Mouse (Mus musculus) CD4-positive helper T cell, adult 2 months (primary cell): Measurements from ENCODE around the gene Rrp15.
A peak's percentile ranks its signal among the peaks of the same experiment; 100 is the strongest.

Experiments
- DNase-seq: peaks from one replicate; pipeline ENCODE4 v3.0.0-alpha.2; 2012; ENCODE audit warnings: low read depth, missing footprints, low spot score

The Rrp15 gene

DNA sequence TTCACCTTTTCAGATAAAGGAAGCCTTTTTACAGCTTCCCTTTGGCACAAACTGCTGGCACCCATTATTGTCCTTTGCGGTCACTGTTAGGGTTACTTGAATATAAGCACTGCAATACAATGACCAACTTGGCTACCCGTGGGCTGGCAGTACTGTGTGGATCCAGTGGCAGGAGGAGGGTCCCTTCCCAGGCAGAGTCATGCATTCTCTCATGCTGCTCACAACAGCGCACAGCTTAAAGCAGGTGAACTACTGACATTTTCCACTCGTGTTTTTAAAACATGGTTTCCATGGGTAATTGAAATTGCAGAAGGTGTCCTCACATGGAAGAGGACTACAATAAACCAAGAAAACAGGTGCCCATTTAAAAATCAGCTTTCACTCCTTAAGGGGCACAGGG is 34.9 kb downstream of the Rrp15 start:
- DNase-seq: no peak

DNA sequence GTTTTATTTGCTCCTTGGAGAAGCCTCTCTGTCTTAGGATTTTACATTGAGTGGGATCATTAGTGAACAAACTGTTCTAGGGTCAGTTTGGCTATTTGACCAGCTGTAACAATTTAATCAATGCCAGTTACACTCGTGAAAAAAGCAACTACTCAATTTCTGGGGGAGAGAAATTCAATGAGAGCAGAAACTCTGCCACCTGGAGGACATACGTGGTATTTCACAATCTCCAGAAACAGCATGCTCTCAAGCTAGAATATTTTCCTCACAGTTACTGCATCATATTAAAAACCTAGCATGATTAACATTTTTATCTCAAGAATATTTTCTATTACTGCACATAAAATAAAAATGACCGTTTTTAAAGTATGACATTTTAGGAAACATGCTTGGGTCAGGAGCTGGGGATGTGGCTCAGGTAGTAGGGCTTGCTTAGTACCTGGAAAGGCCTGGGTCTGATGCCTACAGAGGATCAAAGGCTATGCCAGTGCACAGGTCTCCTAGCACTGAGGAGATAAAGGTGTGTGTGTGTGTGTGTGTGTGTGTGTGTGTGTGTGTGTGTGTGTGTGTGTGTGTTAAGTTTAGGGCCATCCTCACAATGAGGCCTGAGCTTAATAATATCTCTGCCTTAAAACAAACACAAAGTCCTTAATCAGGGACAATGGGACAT is 36.2 kb downstream of the Rrp15 start:
- no peak for DNase-seq

DNA sequence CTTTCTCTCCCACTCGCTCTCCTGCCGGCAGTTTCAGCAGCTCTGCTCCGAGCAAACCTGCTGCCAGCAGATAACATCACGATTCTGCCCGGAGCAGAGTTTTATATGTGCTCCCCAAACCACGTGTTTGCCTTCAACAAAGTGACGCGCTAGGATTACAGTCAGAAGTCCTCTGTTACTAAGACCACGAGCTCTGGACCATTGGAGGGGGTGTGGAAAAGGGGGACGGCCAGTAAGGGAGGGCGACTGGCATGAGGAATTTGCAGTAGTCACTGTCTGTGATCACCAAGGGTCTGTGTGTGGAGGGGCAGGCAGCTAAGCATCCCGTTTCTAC is 43.3 kb downstream of the Rrp15 start, which contains the start of gene Tgfb2:
Gene Tgfb2 (minus strand): TSS at position 75 of the 334 bp plus-strand sequence.
- DNase-seq: no peak

DNA sequence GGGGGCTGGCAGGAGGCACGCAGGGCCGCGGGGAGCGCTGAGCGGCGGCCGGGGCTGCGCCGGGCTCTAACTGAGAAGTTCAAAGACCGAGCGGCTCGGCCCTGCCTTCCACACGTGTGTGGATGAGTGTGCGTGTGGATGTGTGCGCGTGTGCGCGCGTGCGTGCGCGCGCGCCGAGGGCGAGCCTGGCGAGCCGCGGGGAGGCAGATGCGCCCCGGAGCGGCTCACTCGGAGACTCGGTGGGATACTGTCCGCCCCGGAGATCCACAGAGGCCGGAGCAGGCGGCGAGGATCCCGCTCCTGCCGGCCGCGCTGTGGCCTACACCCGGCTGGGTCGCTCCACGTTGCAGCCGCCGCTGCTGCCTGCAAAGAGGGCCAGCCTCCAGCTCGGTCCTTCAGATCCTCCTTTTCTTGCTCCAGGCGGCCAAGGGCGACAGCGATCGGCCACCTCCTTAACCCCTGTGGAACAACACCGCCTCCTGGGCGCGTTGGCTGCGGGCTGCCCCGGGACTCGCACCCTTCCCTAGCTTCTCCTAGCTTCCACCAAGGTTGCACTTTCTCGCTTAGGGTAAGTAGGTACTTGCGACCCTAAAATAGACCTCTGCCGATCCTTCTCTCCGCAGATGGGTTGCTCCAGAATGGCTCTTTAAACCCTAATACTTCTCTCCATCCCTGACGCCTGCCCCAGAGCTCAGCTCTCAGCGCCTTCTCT is 43.8 kb downstream of the Rrp15 start:
- DNase-seq: no peak

DNA sequence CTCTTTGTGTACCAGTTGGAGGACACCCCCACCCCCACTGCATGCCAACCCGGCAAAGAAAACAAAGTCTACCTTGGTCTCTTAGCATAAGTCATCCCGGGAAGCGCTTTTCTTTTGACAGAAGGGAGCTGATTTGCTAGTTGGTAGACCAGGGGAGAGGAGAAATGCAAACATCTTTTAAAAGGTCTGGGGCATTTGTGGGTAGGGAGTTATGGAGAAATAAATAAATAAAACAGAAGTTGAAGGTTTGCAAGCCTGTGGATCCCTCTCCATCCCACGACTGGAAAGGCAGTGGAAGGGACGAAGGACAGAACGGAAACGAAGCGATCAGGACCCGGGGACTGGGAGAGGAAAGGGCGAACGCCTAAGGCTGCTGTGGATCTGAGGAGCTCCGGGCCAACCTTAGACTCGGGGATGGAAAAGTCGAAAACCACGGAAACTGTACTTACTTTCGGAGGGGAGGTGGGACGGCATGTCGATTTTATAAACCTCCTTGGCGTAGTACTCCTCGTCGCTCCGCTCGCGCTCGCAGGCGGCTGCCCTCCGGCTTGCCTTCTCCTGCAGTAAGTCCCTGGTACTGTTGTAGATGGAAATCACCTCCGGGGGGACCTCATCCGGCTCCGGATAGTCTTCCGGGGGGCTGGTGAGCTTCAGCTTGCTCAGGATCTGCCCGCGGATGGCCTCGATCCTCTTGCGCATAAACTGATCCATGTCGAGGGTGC is 45.0 kb downstream of the Rrp15 start:
- DNase-seq: no peak

DNA sequence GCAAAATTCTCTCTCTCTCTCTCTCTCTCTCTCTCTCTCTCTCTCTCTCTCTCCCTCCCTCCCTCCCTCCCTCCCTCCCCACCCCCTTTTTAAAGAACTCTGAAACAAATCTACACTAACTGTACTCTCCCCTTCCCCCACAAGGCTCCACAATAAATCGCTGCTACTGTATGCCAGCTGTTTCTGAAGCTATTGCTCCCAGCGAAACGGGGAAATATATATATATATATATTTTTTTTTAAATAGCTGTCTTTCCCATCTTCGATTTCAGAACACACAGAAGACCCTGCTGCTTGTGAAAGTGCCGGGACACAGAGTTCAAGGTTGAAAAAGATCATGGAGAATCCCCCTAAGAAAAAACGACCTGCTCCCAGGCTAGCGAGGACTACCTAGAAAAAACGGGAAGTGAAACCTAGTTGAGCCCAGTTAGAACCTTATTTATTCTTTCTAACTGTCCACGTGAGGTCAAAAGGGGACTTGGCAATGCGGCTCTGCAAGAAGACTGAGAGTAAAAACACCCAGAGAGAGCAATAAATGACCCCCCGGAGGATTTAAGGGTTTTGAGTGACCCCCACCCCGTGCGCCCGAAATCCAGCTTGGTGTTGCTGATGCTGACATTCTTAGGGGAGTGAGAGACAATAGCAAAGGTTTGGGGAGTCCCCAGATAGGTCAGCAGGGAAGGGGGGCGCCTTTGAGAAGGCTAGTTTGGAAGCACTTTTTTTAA is 45.7 kb downstream of the Rrp15 start:
- DNase-seq: no peak

DNA sequence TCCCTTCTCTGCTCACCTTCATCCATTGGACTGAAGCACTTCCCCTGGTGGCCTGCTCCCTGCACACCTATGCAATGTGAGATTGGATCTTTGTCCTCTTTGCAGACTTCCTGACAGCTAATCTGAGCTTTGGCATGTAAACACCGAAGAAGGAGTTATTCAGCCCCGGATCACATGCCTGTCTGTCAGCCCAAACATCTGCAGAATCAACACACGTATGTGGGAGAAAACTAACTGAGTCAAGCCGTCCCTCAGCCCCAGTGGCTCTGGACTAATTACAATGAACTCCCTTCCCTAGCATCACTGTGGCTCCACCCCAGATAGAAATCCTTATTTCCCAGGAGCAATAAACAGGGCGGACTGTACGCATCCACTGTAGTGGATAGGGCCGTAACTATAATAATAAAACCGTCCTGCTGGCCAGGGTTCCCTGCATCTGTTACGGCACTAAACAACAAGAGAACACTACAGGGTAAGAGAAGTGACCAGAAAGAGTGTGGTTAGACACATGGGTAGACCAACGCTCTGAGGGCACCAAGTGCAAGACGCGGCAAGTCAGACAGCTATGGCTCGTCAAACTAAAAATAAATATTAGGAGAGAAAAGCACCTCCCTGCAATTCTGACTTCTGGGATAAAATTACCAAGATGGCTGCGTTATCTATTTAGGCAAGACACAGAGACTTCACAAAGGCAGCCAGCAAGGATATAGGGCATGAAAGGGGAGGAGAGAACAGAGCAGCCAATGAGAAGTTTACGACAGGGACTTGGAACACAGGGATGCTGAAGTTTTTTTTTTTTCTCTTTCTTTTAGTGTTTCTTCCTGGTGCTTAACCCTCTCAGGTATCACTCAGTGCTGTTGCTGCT is 46.5 kb downstream of the Rrp15 start:
- no peak for DNase-seq

DNA sequence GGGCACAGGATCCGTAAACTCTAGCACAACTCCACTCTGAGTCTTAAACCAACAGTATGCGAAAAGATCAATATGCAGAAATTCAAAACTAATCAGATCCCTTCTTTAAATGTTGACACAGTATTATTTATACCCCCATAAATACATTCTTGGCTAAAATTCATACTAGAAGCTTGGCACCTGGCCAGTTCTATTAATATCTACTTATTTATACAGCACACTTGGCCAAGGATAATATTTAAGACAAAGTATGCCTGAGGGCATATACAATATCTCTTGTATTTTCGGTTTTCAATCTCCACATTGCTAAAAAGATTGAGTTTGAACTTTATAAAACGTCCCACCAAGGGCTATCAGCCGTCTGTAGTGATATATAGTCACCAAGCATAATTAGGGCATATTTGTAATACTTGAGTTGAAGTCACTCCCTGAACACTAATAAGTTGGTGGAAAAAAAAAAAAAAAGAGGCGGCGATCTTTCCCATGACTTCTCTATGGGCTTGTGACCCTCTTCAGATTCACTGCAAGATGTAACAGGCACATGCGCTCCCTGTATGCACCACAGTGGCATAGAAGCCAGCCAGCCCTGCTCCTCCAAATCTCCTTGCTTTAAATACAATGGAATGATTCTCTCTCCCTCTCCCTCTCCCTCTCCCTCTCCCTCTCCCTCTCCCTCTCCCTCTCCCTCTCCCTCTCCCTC is 47.8 kb downstream of the Rrp15 start:
- DNase-seq: no peak

DNA sequence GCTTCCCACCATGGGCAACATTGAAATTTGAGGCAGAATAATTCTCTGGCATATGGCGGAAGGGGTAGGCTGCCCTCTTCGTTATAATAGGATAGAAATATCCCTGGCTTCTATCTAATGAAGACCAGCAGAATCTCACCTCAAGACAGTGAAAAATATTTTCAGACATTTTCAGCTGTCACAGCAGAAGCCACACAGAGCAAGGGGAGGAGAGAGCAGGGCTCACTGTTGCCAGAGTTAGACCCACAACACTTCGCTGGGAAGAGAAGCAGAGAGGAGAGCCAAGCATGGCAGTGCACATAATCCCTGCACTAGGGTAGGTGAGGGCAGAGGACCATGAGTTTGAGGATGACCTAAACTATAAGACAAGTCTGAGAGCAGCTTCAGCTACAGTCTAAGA is 48.7 kb downstream of the Rrp15 start:
- DNase-seq: no peak

DNA sequence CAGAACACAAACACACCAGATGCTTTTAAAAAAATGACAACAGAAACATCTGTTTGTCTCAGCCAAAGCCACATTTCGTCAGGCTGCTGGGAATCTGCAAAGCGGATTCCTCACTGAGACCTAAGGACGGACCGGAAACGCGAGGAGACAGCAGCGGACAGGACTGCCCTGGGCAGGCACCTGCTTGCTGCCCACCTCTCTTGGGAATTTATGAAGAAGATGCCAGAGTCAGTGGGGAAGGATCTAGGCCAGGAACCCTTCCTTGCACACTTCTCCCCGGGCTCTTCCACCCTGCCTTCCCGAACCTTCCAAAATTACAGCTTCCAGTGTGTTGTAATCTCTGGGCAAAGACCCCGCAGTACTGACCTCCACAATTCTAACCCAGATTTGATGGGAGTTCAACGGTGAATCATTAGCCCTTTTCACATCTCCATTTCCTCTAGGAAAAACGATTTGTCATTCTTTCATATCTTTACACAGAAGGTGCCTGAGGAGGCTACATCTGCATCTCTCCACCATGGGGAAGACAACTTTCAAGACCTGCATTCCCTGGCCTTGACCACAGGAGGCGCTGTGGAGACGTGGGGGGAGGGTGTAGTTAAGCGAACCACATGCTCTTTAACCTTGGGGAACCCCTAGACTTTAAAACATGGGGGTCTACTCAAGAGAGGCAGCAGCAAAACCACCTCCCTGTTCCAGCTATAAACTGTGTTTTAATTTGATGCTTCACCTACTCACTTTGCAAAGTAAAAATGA is 50.4 kb downstream of the Rrp15 start:
- DNase-seq: no peak

DNA sequence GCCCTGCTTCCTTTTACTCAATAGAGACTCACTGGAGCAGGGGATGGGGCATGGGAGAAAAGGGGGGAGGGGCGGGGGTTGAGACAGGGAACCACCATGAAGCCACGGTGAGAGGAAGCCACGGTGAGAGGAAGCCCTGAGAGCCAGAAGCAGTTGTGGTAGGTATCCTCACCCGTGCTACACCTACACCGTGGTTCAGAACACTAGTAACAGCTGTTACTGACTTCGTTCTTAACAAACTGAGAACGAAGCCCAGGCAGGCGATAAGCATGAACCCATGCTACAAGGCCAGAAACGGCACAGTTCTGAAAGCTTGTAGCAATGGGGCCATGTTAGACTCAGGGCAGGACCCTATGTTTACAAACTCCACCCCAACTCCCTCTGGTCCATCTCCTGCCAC is 52.9 kb downstream of the Rrp15 start:
- DNase-seq: no peak

DNA sequence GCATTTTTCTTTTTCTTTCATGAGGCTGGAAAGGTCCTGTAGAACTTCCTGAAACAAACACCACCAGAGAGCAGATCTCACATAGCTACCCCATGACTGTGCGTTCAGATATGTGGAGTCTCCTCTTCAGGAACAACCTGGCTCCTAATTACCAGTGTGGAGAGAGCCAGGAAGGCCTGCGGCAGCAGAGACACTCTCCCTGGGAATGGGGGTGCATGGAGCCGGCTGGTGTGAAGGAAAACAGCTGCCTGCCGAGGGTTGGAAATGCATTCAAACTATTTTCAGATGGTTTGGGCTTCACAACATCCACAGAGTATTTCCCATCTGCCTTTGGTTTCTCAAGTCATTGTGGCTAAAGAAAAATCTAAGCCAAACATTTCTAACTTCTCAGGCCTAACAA is 53.8 kb downstream of the Rrp15 start:
- no peak for DNase-seq

DNA sequence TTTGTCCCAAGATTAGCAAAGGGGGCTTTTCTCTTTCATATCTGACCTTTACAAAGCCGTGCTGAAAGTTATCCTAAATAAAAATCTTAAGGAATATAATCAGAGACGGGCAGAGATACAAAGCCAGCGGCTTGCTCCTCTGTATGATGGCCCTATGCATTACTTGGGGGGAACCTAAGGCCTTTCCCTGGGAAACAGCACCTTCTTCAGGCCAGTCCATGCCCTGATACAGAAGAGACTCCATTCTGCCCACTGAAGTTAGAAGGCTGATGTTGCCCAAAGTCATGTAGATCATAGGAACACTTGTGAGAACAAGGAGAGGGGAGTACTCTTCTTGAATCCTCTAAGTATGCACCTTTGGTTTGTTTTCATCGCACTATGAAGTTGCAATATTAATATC is 56.8 kb downstream of the Rrp15 start:
- no peak for DNase-seq

DNA sequence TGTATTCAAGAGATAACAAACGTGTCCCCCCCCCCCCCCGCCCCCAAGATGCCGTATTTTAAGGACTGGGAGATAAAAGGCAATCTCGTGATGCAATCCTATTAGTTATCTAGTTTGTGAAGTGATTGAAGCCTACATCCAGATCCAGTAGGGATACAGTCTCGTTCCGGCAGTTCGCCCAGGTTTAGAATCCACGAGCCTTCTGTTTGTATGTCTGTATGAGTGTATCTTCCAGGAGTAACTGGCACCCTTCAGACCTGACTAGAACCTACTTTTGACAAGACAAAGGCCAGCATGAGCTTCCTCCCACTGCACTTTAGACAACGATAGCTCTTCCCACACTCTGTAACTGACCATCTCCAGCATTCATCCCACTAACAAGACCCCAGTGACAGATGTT is 57.5 kb downstream of the Rrp15 start:
- no peak for DNase-seq

DNA sequence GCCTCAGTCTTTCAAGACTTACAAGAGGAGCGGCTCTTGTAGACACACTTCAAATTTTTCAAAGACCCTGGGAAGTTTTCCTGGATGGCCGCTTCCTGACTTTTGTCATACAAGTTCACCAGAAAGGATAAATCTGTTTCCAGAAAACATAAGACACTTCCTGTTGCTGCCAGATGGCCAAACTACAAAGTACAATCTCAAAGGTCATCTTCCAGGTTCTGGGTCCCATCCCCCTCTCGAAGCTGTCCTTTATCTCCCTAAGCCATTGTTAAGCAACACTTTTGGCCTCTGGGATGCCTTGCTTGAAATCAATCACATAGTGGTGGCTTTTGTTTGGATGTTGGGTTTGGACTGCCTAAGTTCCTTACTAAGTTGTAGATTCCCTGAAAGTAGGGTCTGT is 65.1 kb downstream of the Rrp15 start:
- no peak for DNase-seq

DNA sequence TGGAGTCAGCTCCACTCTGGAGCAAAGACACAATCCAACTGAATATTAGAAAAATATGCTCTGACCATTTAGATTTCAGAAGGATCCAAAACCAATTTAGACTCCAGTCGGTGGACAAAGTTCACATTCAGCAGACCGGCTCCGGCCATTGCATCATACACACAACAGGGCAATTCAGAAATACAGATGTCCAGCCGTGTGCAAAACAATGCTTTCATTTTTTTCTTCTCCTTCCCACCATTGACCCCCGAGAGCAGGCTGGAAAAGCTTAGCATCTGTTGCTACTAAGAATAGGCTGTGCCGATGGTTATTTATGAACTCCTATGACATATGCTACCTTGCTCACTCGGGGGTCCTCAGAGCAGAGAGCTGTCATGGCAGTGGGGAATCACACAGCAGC is 66.6 kb downstream of the Rrp15 start:
- DNase-seq: no peak

DNA sequence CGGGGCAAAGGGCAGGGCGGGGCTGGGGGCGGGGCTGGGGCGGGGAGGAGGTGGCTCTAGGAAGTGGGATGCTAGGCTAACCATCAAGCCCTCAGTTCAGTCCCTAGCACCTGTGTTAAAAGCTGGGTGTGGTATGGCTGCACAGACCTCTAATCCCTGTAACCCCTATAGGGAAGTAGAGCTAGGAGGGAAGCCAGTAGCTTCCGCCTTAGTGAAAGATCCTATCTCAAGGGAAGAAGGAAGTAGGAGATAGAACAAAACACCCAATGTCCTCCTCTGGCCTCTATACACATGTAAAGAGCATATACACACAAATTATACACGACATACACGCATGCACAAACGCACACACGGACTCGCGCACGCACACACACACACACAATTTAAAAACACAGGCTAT is 71.5 kb downstream of the Rrp15 start:
- DNase-seq: no peak

DNA sequence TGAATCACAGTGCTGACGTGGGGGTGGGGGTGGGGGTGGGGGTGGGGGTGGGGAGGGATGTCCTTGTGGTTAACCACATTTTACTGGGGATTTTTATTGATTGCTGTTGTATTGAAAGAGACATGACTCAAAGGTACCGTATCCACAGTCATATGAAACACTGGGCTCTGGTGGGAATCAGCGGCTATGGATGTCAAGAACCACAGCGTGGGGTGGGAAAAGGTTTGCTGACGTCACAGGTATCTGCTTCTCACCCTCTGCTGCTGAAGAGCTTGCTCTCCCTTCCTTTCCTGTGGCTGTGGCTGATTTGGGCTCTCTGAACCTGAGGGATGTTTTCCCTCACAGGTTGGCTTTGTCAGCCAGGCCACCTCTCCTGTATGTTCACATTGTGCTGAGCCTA is 73.0 kb downstream of the Rrp15 start:
- peak; percentile 2 for DNase-seq

DNA sequence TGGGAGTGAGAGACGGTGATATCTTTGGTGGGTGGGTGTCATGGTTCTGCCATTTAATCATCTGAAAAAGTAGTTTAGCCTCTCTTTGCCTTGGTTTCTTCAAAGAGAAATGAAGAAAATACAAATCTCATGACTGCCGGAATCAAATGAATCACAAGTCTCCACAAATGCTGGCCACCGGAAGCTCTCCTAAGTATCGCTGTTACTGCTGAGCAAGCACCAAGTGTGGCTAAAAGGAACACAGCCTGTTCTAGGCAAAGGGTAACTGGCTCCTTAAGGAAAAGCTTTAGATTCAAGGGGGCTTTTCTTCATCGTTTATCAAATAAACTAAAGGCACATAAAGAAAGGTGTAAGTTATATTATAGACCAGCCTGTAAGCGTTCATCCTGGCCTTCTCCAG is 73.9 kb downstream of the Rrp15 start:
- no peak for DNase-seq

DNA sequence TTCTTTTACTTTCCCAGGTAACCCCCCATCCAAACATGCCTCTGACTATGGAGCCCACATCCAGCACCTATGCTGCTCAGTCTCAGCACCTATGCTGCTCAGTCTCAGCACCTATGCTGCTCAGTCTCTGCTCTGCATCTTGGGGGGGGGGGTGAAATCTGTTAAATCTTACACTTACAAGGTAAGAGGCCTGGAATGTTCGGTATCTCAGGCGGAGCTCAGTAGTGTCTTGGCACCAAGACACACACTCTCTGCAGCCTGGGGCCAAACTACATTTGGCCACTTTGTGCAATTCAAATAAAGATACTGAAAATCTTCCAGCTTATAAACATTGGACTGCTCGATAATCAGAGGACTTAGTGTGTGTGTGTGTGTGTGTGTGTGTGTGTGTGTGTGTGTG is 74.5 kb downstream of the Rrp15 start:
- no peak for DNase-seq
